Mouse (Mus musculus) ES-Bruce4 (cell line): ENCODE results near the gene Snip1.

Source experiments
- CTCF ChIP-seq: IDR thresholded peaks from one replicate; pipeline ENCODE4 v1.8.1; 2011; ENCODE audit warnings: low read depth, low read length
- EP300 ChIP-seq: IDR thresholded peaks from 2 replicates; pipeline ENCODE4 v1.6.1; 2011; ENCODE audit warnings: low read depth, low read length; ENCODE audit not compliant: insufficient read depth
- POLR2A ChIP-seq: IDR thresholded peaks from one replicate; pipeline ENCODE4 v1.8.1; 2011; ENCODE audit warnings: low read length; ENCODE audit not compliant: insufficient read depth

- TF ChIP-seq CTCF, result no peak
- TF ChIP-seq POLR2A, result no peak
- TF ChIP-seq EP300, result no peak
These were observed 56.2 kb downstream of the Snip1 start for GRCm38 (mm10) chr4:125122431-125123278.
